Mouse (Mus musculus) B cell, adult 2 months (primary cell): Measurements from ENCODE around the gene P3h2.

Source experiments
- DNase-seq, 2 experiments: peaks; one replicate each; pipeline ENCODE4 v3.0.0; 2022

P3h2 gene

DNA sequence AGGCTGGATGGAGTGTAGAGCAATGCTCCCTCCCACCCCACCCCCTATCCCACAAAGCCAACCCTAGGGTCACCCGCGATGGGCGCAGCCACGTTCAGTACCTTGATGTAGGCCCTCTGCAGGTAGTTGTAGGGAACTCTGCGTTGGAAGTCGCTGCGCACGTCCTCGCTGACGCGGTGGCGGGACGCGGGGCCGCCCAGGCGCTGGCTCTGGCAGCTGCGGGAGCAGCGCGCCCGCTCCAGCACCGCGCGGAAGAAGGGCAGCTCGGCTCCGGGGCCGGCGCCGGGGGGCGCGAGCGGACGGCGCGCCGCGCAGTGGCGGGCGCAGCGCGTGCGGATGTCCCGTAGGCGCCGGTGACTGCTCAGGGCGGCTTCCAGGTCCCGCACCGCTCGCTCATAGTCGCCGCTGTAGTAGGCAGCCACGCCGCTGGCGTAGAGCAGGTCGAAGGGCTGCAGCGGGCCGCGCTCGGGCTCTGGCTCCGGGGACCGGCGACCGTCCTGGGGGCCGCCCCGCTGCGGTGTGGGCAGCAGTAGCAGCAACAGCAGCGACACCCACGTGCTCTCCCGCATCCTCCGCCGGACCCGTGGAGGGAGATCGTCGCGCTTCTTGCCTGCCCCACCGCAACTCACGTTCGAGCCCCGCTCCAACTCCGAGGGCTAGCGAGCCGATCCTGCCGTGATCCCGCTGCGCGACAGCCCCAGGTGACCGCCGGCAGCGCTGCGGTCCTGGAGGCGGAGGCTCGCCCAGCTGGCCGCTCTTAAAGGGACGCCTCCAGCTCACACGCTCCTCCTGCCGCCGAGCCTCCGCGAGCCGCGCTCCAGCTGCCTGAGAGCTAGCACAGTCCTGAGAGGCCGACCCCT is at the start of gene P3h2:
Gene P3h2 (minus strand): TSS at position 670 of the 860 bp plus-strand sequence.
- no peak for DNase-seq

GRCm38 (mm10) chr16:26152258-26152657 is 46.7 kb upstream of the P3h2 start:
- DNase-seq, result no peak

- no peak for DNase-seq
Measured at GRCm38 (mm10) chr16:26150943-26151342, 45.4 kb upstream of the P3h2 start.

GRCm38 (mm10) chr16:26146853-26147252 is 41.3 kb upstream of the P3h2 start:
- DNase-seq, result no peak

GRCm38 (mm10) chr16:26131126-26131525 is 25.5 kb upstream of the P3h2 start:
- no peak for DNase-seq

- no peak for DNase-seq
Measured at GRCm38 (mm10) chr16:26106618-26107017, 1.0 kb upstream of the P3h2 start.

- no peak for DNase-seq
Measured at GRCm38 (mm10) chr16:26106041-26106617, 545 bp upstream of the P3h2 start.

GRCm38 (mm10) chr16:26104274-26104673 is 1.3 kb downstream of the P3h2 start:
- no peak for DNase-seq

GRCm38 (mm10) chr16:26102856-26103255 is 2.7 kb downstream of the P3h2 start:
- DNase-seq, result no peak

DNA sequence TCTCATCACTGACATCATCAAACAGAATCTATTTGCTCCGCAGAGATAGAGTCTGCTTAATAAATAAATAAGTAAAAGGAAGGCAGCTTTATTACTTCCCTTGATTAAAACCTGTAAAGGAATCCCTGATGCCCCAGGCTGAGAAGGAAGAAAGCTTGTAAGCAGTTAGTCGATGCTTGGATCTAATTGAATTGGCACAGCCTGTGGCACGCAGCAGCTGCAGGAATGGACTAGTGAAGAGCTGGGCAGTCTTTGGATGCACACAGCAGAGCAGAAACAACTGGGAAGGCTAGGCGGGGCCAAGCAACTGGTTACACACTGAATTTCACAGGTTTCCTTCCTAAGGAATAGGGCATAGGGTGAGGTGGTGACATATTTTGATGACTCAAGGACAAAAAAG is 5.4 kb downstream of the P3h2 start:
- DNase-seq, result no peak

GRCm38 (mm10) chr16:26095696-26096284 is 9.8 kb downstream of the P3h2 start:
- no peak for DNase-seq

- no peak for DNase-seq
Measured at GRCm38 (mm10) chr16:26093888-26094287, 11.7 kb downstream of the P3h2 start.

GRCm38 (mm10) chr16:26088976-26089375 is 16.6 kb downstream of the P3h2 start:
- no peak for DNase-seq

DNA sequence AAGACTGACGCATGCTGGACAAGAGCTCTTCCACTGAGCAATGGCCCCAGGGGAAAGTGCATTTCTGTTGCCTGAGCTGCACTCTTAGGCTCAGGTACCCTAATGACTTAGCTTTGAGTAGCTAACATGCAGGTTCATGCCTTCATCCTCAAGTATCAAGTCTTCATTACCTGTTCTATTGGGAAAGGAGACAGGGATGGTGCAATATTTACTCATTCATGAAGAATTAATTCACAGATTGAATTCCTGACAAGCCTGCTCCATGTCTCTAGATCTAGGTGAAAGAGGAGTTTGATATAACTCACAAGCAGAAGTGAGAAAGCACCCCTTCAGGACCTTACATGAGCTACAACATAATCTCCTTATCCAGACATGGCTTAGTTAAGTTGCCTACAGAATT is 17.3 kb downstream of the P3h2 start:
- DNase-seq, result no peak

- no peak for DNase-seq
Measured at GRCm38 (mm10) chr16:26086955-26087354, 18.6 kb downstream of the P3h2 start.

DNA sequence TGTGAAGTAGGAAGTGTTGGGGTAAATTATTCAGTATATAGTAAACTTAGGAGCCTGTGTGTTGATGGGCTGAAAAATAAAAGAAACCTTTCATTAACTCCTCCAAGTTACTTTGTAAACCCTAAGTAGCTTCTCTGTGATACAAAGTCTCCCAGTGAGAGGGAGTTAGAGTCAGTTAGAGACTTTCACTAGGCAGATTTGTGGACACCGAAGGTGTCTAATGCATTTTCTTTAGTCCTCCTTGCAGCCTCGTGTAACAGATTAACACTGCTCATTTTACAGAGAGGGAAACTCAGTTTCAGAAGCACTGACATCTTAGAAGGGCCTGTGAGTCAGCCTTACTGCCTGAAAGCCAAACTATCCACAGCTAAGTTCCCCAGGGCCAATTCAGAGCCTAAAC is 20.4 kb downstream of the P3h2 start:
- no peak for DNase-seq

DNA sequence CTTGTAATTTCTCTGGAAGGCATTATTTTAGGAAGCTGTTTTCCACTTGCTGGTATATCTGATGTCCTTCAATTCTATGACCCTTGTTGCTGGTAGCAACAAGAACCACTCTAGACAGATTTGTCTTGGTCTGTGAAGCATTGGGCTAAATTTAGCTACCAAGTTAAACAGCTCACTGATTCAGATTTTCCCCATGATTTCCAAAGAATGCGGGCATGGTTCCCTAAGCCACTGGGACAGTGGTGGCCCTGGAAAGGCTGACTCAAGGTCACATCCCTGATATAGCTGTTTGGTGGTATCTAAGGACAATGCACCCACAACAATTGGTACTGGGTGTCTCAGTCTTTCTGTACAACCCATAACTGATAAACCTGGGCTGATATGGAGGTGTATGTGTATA is 22.8 kb downstream of the P3h2 start:
- DNase-seq, result no peak

DNA sequence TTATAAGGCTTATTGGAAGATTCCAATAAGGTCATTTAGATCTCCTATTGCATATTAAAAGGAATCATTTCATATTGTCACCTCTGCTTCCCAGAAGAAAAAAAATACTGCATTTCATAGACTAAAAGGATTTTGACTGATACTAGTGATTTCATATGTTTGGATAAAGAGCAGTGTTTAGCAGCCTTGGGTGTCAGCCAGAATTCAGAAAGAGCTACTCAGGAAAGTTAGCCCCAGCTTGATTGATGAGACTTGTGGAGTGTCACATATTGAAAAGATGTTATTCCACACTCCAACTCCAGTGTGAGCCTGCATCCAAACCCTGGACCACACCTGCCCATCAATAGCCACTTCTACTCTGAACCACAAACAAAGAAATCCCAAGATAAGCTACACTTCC is 23.2 kb downstream of the P3h2 start:
- DNase-seq, result no peak

DNA sequence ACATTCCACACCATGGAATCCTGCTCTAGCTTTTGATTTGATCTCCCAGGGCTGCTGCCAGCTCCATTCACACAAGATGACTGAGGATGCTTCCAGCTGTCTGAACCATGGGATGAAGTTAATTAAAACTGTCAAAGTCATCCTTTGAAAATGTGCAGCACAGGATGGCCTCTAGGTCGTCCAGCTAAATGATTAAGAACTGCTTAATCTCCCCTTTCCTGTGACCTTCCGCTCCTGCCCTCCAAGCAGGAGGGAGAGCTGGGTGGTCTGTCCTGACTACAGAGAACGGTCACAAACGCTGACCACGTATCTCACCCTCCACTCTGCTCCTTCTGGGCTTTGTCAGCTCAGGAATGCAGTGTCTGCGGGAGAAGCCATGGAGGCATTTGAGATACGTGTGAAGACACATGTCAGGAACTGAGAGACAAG is 26.6 kb downstream of the P3h2 start:
- DNase-seq, result no peak

GRCm38 (mm10) chr16:26078100-26078422 is 27.5 kb downstream of the P3h2 start:
- no peak for DNase-seq

DNA sequence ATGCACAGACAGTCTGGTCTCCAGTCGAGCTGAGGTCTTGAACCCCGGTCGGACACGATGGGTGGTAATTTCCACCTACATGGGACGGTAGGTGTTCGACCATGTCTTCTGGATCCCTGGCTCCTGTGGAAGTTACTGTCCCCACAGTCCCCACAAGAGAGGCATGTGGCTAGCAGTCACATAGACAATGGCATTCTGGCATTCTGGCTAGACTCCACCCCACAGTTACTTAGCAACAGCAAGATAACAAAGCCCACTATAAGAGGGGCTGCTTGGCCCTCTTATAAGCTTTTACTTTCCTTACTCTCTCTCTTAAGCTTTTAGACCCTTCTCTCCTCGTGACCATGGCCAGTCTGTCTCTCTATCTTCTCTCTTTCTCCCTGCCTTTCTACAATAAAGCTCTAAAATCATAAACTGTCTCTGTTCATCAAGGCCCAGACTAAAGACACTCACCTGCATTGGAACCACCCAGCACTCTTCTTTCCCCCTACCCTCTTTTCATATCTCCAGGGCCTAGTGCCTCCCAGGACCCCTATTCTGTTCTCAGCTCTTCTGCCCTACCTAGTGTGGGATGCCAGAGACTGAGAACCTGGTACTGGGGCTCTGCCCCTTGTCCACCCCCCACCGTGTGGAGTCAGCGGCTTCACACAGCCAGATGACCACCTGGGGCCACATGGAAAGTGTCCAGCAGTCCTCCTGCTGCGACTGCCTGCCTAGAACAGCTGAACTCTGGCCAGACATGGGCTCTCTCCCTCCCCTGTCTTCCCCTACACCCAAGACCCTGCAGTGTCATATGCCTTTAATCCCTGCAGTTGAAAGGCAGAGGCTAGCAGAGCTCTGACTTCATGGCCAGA is 28.1 kb downstream of the P3h2 start:
- no peak for DNase-seq

DNA sequence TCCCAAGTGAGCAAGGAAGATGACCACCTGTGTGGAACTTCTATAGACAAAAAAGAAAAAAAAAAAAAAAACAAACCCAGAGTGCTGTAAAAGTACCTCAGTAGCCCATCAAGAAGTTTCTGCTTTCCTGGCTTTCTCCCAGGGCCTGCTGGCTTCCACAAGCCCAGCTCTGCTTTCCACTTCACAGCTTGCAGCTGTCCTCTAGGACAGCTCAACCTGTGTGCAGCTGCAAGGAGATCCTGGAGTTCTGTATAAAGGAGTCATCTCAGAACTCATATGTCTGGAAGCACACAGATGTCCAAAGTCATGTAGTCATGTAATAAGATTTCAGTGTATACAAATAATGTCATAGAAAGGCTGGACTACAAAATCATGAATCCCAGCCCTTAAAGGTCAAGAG is 30.5 kb downstream of the P3h2 start:
- no peak for DNase-seq

DNA sequence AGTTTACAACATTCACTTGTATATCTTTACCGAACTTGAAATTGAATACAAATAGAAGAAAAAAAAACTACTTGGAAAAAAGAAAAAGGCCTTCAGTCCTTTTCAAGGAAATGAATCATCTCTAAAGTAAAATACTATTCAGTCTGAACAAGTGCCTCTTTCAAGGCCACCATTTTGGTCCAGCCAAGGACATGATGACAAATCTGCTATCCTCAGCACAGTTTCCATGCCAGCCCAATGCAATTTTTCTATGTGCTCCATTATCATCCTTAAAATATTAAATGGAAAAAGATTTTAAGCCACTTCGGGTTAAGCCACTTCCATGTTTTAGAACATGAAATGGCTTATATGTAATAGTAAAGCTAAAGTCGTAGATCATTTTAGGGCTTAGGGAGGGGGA is 35.2 kb downstream of the P3h2 start:
- no peak for DNase-seq
